Mouse (Mus musculus): Measurements from ENCODE around the gene Aox3. TPM values are rescaled to one million over a fixed set of nuclear protein-coding genes. Genes with fewer than 3 reads are reported as not detected.

Aox3 gene
- 0.20 and 0.29 TPM in 2 replicates for polyA plus RNA-seq (2016; fragmentation: Nextera tagmentation; extraction: Ambion mirVana)

- H3K27ac ChIP-seq, result no peak within 1 kb of the TSS
- no peak within 1 kb of the TSS for H3K4me3 ChIP-seq (replicated peaks)
- no peaks in the 10 kb centered on the region for H3K27me3 ChIP-seq
- peak within 1 kb of the TSS; percentile 33 for H3K4me2 ChIP-seq
- no peaks in the 10 kb centered on the region for H3K36me3 ChIP-seq (replicated peaks)
- no peaks in the 10 kb centered on the region for H3K9me3 ChIP-seq
- WGBS, result 10% methylated on average over 11 of the region's 11 CpGs
- no peak within 1 kb of the TSS for H3K9ac ChIP-seq
- ATAC-seq (ENCODE audit: low FRiP score), result peak; percentile 69; the same call in 1 of the 2 replicates
- no peaks in the 10 kb centered on the region; the same call in 1 of the 2 replicates for H3K4me1 ChIP-seq
These were observed at the start of gene Aox3 for GRCm38 (mm10) chr1:58112880-58113279. Gene Aox3, plus strand, starts transcription at chr1:58113130.

DNA sequence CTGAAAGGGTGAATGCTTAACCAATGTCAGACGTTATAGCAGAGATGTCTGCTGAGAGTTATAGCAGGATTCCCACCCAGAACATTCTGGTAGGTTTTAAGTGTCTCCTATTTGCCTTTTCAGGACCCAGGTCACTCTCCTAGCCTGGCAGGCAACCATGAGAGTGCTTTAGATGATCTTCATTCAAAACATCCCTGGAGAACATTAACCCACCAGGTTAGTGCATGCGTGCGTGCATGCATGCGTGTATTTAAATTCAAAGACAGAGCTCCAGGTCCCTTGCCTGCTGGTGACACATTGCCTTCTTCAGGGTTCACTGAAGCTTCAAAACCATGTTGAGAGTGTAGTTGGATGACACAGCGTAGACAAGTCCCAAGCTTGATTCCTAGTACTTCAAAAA, 47.8 kb upstream of the Aox3 start:
- Histone ChIP-seq H3K4me1 (no peaks in the 10 kb centered on the region), H3K9ac (no peak overlapping the region), H3K27ac (no peak overlapping the region), H3K9me3 (no peaks in the 10 kb centered on the region), H3K4me3 (replicated peaks) (no peak overlapping the region), H3K4me2 (no peak overlapping the region), H3K36me3 (replicated peaks) (no peaks in the 10 kb centered on the region), H3K27me3 (no peaks in the 10 kb centered on the region)
- no peak for ATAC-seq (ENCODE audit: low FRiP score)
- 90% methylated on average over 5 of the region's 5 CpGs for WGBS

DNA sequence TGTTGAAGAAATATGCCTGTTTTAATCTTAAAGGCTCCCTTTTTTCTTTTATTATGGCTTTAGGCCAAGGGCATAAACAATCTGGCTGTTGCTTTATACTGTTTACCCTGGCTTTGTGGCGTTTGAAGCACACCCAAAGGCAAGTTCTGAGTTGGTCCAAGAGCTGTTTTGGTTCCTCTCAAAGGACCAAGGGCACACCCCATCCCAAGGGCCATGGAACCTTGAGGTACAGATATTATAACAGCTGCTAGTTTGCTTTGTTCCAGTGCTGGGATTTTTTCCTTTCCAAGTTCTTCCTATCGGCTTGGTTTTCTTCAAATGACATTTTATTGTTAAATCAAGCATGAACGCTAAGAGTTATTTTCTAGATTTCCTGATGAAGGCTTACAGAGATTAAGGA, 47.3 kb upstream of the Aox3 start:
- Histone ChIP-seq H3K9me3 (no peaks in the 10 kb centered on the region), H3K4me2 (no peak overlapping the region), H3K36me3 (replicated peaks) (no peaks in the 10 kb centered on the region), H3K27me3 (no peaks in the 10 kb centered on the region), H3K27ac (no peak overlapping the region), H3K4me1 (no peaks in the 10 kb centered on the region), H3K4me3 (replicated peaks) (no peak overlapping the region), H3K9ac (no peak overlapping the region)
- 77% methylated on average over 3 of the region's 3 CpGs for WGBS
- ATAC-seq (ENCODE audit: low FRiP score), result no peak

- Histone ChIP-seq H3K27me3 (no peaks in the 10 kb centered on the region), H3K4me1 (no peaks in the 10 kb centered on the region), H3K4me3 (replicated peaks) (no peak overlapping the region), H3K27ac (no peak overlapping the region), H3K36me3 (replicated peaks) (no peaks in the 10 kb centered on the region), H3K9ac (no peak overlapping the region), H3K9me3 (no peaks in the 10 kb centered on the region), H3K4me2 (no peak overlapping the region)
- 93% methylated on average over 6 of the region's 6 CpGs for WGBS
- no peak for ATAC-seq (ENCODE audit: low FRiP score)
These were observed 43.7 kb upstream of the Aox3 start for GRCm38 (mm10) chr1:58069181-58069580.

DNA sequence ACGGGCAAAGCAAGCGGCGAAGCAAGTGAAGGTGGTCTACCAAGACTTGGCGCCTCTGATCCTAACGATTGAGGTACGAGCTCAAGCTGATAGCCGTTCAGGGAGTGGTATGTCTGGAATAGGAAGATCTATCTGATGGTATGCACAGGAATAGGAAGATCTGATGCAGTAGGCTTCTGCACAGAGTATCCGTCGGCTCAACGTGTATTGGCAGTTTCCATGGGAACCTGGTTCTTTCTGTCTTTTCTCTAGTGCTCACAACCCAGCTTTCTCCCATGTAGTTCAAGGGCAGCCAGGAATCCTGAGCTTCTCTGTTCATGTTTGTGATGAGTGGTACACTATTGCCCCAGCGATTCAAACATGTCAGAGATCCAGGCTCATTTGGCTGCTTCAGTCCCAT, 42.8 kb upstream of the Aox3 start:
- ATAC-seq (ENCODE audit: low FRiP score), result no peak
- Histone ChIP-seq H3K27me3 (no peaks in the 10 kb centered on the region), H3K9ac (no peak overlapping the region), H3K4me3 (replicated peaks) (no peak overlapping the region), H3K9me3 (no peaks in the 10 kb centered on the region), H3K36me3 (replicated peaks) (no peaks in the 10 kb centered on the region), H3K4me2 (no peak overlapping the region), H3K4me1 (no peaks in the 10 kb centered on the region), H3K27ac (no peak overlapping the region)
- WGBS, result 95% methylated on average over 11 of the region's 11 CpGs

- Histone ChIP-seq H3K27ac (no peak overlapping the region), H3K36me3 (replicated peaks) (no peaks in the 10 kb centered on the region), H3K4me1 (no peaks in the 10 kb centered on the region), H3K9me3 (no peaks in the 10 kb centered on the region), H3K4me3 (replicated peaks) (no peak overlapping the region), H3K27me3 (no peaks in the 10 kb centered on the region), H3K9ac (no peak overlapping the region), H3K4me2 (no peak overlapping the region)
- ATAC-seq (ENCODE audit: low FRiP score), result no peak
- 85% methylated on average over 9 of the region's 9 CpGs for WGBS
These were observed 41.9 kb upstream of the Aox3 start for GRCm38 (mm10) chr1:58071006-58071405.

- Histone ChIP-seq H3K4me1 (no peaks in the 10 kb centered on the region), H3K9ac (no peak overlapping the region), H3K4me2 (no peak overlapping the region), H3K4me3 (replicated peaks) (no peak overlapping the region), H3K36me3 (replicated peaks) (no peaks in the 10 kb centered on the region), H3K9me3 (no peaks in the 10 kb centered on the region), H3K27me3 (no peaks in the 10 kb centered on the region), H3K27ac (no peak overlapping the region)
- WGBS, result 91% methylated on average over 1 of the region's 1 CpGs
- ATAC-seq (ENCODE audit: low FRiP score), result no peak
These were observed 41.4 kb upstream of the Aox3 start for GRCm38 (mm10) chr1:58071509-58071908.

DNA sequence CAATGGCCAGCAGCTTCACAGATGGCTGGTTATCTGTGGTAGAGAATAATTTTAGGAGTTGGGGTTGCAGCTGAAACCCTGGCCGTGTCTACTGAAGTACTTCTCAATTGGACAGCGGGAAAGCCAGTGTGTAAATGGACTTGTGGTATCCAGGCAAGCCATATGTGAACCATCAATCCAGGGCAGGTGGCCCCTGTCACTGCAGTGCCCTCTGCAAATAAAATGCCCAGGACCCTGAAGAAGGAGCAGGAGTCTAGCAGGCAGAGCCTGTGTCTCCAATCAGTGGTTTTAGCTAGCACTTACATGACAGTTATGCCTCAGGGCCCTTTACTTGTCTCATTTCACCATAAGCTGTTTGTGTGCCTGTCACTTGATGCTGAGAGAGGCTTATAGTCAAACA, 40.5 kb upstream of the Aox3 start:
- WGBS, result 85% methylated on average over 2 of the region's 2 CpGs
- ATAC-seq (ENCODE audit: low FRiP score), result no peak

GRCm38 (mm10) chr1:58072991-58073730, 39.8 kb upstream of the Aox3 start:
- ATAC-seq (ENCODE audit: low FRiP score), result no peak
- Histone ChIP-seq H3K36me3 (replicated peaks) (no peaks in the 10 kb centered on the region), H3K27me3 (no peaks in the 10 kb centered on the region), H3K9ac (no peak overlapping the region), H3K27ac (no peak overlapping the region), H3K9me3 (no peaks in the 10 kb centered on the region), H3K4me1 (no peaks in the 10 kb centered on the region), H3K4me2 (no peak overlapping the region), H3K4me3 (replicated peaks) (no peak overlapping the region)
- WGBS, result 74% methylated on average over 12 of the region's 12 CpGs

More for the DNA sequence above, 40.5 kb upstream of the Aox3 start:
- Histone ChIP-seq H3K4me2 (no peak overlapping the region), H3K9me3 (no peaks in the 10 kb centered on the region), H3K4me1 (no peaks in the 10 kb centered on the region), H3K27ac (no peak overlapping the region), H3K4me3 (replicated peaks) (no peak overlapping the region), H3K36me3 (replicated peaks) (no peaks in the 10 kb centered on the region), H3K27me3 (no peaks in the 10 kb centered on the region), H3K9ac (no peak overlapping the region)

DNA sequence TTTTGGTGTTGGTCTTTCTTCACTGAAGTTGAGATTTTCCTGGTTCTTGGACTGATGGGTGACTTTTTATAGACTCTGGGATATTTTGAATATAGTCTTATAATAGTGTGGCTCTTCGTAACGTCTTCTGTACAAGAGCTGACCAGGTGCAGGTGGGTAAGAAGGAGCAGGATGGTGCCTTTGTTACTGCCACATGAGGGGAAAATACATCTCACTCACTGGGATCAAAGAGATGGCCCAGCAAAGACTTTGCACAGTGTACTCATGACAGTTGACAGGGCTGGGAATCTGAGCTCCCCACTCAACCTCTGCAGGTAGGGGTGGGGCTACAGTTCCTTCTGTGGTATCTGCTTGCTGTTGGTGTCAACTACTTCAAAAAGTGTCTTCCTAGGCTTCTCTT, 38.7 kb upstream of the Aox3 start:
- no peak overlapping the region for H3K4me2 ChIP-seq
- 91% methylated on average over 2 of the region's 2 CpGs for WGBS

DNA sequence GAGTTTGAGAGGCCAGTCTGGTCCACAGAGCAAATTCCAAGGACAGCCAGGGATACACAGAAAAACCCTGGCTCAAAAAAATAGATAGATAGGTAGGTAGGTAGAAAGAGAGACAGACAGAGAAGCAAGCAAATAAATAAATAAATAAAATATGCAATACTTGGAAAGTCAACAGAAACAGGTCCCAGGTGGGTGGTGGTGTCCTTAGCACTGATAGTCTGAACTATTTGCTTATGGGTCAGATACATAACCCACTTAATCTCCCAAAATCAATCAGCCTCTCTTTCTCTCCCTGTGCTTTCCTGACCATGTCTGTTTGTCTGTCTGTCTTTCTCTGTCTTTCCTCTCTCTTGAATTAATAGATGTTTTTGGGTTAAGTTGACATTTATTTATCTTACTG, 35.0 kb upstream of the Aox3 start:
- H3K27ac ChIP-seq, result no peak overlapping the region
- no peaks in the 10 kb centered on the region for H3K9me3 ChIP-seq
- no peak overlapping the region for H3K9ac ChIP-seq
- H3K4me2 ChIP-seq, result no peak overlapping the region
- ATAC-seq (ENCODE audit: low FRiP score), result no peak
- no peak overlapping the region for H3K4me3 ChIP-seq (replicated peaks)
- H3K4me1 ChIP-seq, result no peaks in the 10 kb centered on the region
- H3K36me3 ChIP-seq (replicated peaks), result no peaks in the 10 kb centered on the region
- no peaks in the 10 kb centered on the region for H3K27me3 ChIP-seq

More for the DNA sequence above, 38.7 kb upstream of the Aox3 start:
- Histone ChIP-seq H3K27ac (no peak overlapping the region), H3K9ac (no peak overlapping the region), H3K36me3 (replicated peaks) (no peaks in the 10 kb centered on the region), H3K4me1 (no peaks in the 10 kb centered on the region), H3K4me3 (replicated peaks) (no peak overlapping the region), H3K27me3 (no peaks in the 10 kb centered on the region), H3K9me3 (no peaks in the 10 kb centered on the region)
- ATAC-seq (ENCODE audit: low FRiP score), result no peak

- WGBS, result 95% methylated on average over 7 of the region's 7 CpGs
- H3K9ac ChIP-seq, result no peak overlapping the region
- H3K9me3 ChIP-seq, result no peaks in the 10 kb centered on the region
- no peak overlapping the region for H3K4me3 ChIP-seq (replicated peaks)
- no peaks in the 10 kb centered on the region for H3K36me3 ChIP-seq (replicated peaks)
- H3K4me2 ChIP-seq, result no peak overlapping the region
- ATAC-seq (ENCODE audit: low FRiP score), result no peak
- no peaks in the 10 kb centered on the region for H3K27me3 ChIP-seq
- H3K27ac ChIP-seq, result no peak overlapping the region
- H3K4me1 ChIP-seq, result no peaks in the 10 kb centered on the region
These were observed 34.5 kb upstream of the Aox3 start for GRCm38 (mm10) chr1:58078390-58078789.

GRCm38 (mm10) chr1:58079689-58080088, 33.2 kb upstream of the Aox3 start:
- Histone ChIP-seq H3K4me2 (no peak overlapping the region), H3K9ac (no peak overlapping the region), H3K4me1 (no peaks in the 10 kb centered on the region), H3K27me3 (no peaks in the 10 kb centered on the region), H3K9me3 (no peaks in the 10 kb centered on the region), H3K4me3 (replicated peaks) (no peak overlapping the region), H3K36me3 (replicated peaks) (no peaks in the 10 kb centered on the region), H3K27ac (no peak overlapping the region)
- ATAC-seq (ENCODE audit: low FRiP score), result no peak
- 90% methylated on average over 5 of the region's 5 CpGs for WGBS
